Mouse (Mus musculus): ENCODE measurements around the gene Dnah9.

- no peak for TF ChIP-seq CTCF (IDR thresholded peaks at IDR 0.05; ENCODE audit: low read depth, low read length)
- TF ChIP-seq EP300 (IDR thresholded peaks at IDR 0.05; ENCODE audit: insufficient read depth, low read depth, low read length): no peak
These were observed 386.8 kb downstream of the Dnah9 start for GRCm38 (mm10) chr11:65781596-65781995.

All from ES-Bruce4 (cell line).